Mouse (Mus musculus): ENCODE results near the gene Usp51.
"Not testable (repeated sequence)": the region's sequence is repeated elsewhere in the genome, so short reads cannot be mapped to it uniquely, and the experiment has no call there.

DNA sequence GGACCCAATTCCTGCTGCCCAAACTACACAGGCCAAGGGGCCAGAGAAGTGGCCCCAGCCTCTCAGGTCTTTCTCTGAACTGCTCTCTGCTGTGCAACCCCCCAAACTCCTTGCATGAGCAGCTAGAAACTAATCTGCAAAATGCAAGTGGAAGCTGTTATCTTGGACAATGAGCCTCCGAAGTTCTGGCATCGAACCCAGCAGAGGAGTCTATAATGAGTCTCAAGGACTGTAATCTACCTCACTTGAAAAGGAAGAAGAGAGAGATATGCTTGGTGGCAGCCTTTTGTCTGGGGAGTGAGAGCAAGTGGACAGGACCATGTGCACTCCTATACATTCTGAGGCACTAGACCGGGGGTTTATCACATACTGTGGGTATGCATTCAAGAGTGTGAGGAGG lies 10.2 kb upstream of the Usp51 start:
- not testable (repeated sequence) for TF ChIP-seq CTCF (IDR thresholded peaks at IDR 0.05; ENCODE audit: control insufficient read depth, insufficient read depth, low read length); POLR2A (IDR thresholded peaks at IDR 0.05; ENCODE audit: borderline replicate concordance, control insufficient read depth, low read depth, low read length)
